Mouse (Mus musculus) hindbrain, embryonic 16.5 days (tissue): Measurements from ENCODE around the gene Gm47996. TPM values are rescaled to one million over a fixed set of nuclear protein-coding genes. Genes with fewer than 3 reads are reported as not detected.
"Not testable (repeated sequence)": the region's sequence is repeated elsewhere in the genome, so short reads cannot be mapped to it uniquely, and the experiment has no call there.

Experiments
- ATAC-seq: fragments of 200-750 bp; cut with Nextera tagmentation; 2 replicates; pipeline ENCODE4 v1.8.0; 2017; ENCODE audit warnings: moderate TSS enrichment, moderate library complexity
- H3K27ac ChIP-seq: fragments of 300-500 bp; sonication (generic); 2 replicates; pipeline ENCODE4 v1.5.1; 2014; ENCODE audit warnings: low read depth, mild to moderate bottlenecking, control low read depth, low read length, moderate library complexity
- H3K27me3 ChIP-seq: fragments of 300-500 bp; sonication (generic); replicated peaks from 2 replicates; pipeline ENCODE4 v1.6.1; 2014; ENCODE audit warnings: low read length; ENCODE audit not compliant: control insufficient read depth, insufficient read depth
- H3K36me3 ChIP-seq: fragments of 300-500 bp; sonication (generic); 2 replicates; pipeline ENCODE4 v1.6.1; 2014; ENCODE audit warnings: mild to moderate bottlenecking, low read length, moderate library complexity, mixed read lengths; ENCODE audit not compliant: control insufficient read depth, insufficient read depth
- H3K4me1 ChIP-seq: fragments of 300-500 bp; sonication (generic); 2 replicates; pipeline ENCODE4 v1.6.1; 2014; ENCODE audit warnings: low read depth, low read length; ENCODE audit not compliant: control insufficient read depth, insufficient read depth
- H3K4me2 ChIP-seq: fragments of 300-500 bp; sonication (generic); 2 replicates; pipeline ENCODE4 v1.6.1; 2014; ENCODE audit warnings: mild to moderate bottlenecking, low read length, control low read depth, moderate library complexity
- H3K4me3 ChIP-seq: fragments of 300-500 bp; sonication (generic); 2 replicates; pipeline ENCODE4 v1.5.1; 2014; ENCODE audit warnings: mild to moderate bottlenecking, low read length, control low read depth, moderate library complexity
- H3K9ac ChIP-seq: fragments of 300-500 bp; sonication (generic); 2 replicates; pipeline ENCODE4 v1.6.1; 2014; ENCODE audit warnings: low read depth, mild to moderate bottlenecking, control low read depth, low read length, moderate library complexity
- H3K9me3 ChIP-seq: fragments of 300-500 bp; sonication (generic); 2 replicates; pipeline ENCODE4 v1.6.1; 2014; ENCODE audit warnings: mild to moderate bottlenecking, low read length, moderate library complexity; ENCODE audit not compliant: control insufficient read depth
- WGBS: fragments of 180-500 bp; shearing (Covaris S2); extraction: QIAGEN DNeasy Blood & Tissue Kit; methylation state at CpG from one replicate; pipeline ENCODE4 v1.1.7; 2014; 5-methylcytosine and 5-hydroxymethylcytosine counted together
- polyA plus RNA-seq: library from polyadenylated mRNA; unstranded; fragments of >200 nt; fragmentation: Nextera tagmentation; extraction: Ambion mirVana; gene quantifications from 2 replicates; pipeline ENCODE4 v1.2.1, GENCODE M21; 2015

Gene Gm47996
- polyA plus RNA-seq, 1 experiment from 2014 or later, result not detected

DNA sequence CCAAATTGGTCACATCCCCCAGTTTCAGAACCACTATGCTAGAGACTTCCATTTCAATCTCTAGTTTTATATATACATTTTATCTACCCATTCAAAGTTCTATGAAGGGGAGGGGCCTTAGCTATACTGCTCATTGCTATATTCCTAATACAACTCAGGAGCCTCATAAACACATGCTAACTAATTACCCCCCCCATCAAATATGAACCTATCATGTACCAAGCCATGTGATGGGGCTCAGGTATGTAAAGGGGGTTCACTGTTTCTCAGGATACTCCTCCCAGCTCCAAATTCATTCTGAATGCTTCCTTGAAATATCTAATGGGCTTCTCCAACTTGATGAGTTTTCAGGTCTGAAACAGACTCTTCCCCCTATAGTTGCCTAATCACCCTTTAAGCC, 9.3 kb upstream of the Gm47996 start:
- not testable (repeated sequence) for H3K27me3 ChIP-seq, H3K4me3 ChIP-seq, H3K9me3 ChIP-seq, ATAC-seq, H3K4me1 ChIP-seq, H3K9ac ChIP-seq, H3K36me3 ChIP-seq, H3K4me2 ChIP-seq, H3K27ac ChIP-seq

DNA sequence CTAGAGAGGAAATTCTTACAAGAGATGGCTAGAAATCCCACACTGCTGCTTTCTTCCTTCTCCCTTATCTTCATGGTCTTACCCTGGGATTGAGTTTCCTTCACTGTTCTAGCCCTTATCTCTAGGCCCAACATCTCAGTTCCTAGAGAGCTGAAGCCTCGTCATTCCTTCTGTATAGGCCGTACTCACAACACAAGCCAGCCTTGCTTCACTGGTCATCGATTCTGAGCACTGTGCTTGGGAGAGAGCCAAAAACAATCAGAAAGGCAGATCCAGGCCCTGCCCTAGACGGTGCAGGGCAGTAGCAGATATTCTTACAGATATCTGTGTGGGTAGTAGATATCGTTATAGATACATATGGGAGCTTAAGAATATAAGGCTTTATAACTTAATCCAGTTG, 7.2 kb upstream of the Gm47996 start:
- not testable (repeated sequence) for H3K4me3 ChIP-seq, H3K9me3 ChIP-seq, H3K36me3 ChIP-seq, H3K9ac ChIP-seq, H3K4me2 ChIP-seq, H3K27me3 ChIP-seq, H3K27ac ChIP-seq, H3K4me1 ChIP-seq, ATAC-seq
- WGBS, result 66% methylated on average over 3 of the region's 5 CpGs

DNA sequence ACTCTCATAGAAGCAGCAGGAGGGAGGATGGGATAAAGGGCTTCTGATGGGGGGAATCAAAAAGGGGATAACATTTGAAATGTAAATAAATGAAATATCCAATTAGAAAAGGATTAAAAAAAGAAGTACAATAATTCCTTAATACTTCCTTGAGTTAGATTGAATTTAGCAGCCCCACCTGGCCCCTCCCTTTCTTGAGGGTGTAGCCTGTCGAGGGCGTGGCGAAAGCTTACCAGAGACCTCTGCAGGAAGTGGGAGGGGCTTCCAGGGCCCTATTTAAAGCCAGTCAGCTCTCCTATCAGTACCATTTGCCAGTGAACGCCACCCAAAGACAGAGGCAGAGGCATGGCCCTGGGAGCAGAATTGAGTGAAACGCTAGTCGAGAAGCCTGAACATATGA, 6.1 kb upstream of the Gm47996 start, which contains the start of gene 3110040M04Rik:
3110040M04Rik (plus strand) TSS at position 304 of the 400 bp plus-strand sequence.
- not testable (repeated sequence) for H3K4me3 ChIP-seq, H3K27me3 ChIP-seq, ATAC-seq, H3K27ac ChIP-seq, H3K9ac ChIP-seq, H3K4me2 ChIP-seq, H3K9me3 ChIP-seq, H3K36me3 ChIP-seq, H3K4me1 ChIP-seq
- WGBS, result no CpG with 5 or more reads among the region's 6 CpGs

DNA sequence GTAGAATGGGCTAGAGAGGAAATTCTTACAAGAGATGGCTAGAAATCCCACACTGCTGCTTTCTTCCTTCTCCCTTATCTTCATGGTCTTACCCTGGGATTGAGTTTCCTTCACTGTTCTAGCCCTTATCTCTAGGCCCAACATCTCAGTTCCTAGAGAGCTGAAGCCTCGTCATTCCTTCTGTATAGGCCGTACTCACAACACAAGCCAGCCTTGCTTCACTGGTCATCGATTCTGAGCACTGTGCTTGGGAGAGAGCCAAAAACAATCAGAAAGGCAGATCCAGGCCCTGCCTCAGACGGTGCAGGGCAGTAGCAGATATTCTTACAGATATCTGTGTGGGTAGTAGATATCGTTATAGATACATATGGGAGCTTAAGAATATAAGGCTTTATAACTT, 1.4 kb upstream of the Gm47996 start:
- H3K9ac ChIP-seq, H3K27me3 ChIP-seq, H3K27ac ChIP-seq, H3K4me3 ChIP-seq, ATAC-seq, H3K4me2 ChIP-seq, H3K36me3 ChIP-seq, H3K9me3 ChIP-seq, H3K4me1 ChIP-seq: not testable (repeated sequence)
- WGBS, result 73% methylated on average over 3 of the region's 5 CpGs

DNA sequence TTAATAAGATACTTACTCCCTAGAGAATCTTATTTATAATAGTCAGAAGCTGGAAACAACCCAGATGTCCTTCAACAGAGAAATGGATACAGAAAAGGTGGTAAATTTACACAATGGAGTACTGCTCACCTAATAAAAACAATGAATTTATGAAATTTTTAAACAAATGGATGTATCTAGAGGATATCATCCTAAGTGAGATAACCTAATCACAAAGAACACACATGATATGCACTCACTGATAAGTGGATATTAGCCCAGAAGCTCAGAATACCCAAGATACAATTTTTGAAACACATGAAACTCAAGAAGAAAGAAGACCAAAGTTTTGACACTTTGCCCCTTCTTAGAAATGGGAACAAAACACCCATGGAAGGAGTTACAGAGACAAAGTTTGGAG, 987 bp upstream of the Gm47996 start:
- H3K9me3 ChIP-seq, H3K4me1 ChIP-seq, H3K27me3 ChIP-seq, ATAC-seq, H3K27ac ChIP-seq, H3K4me2 ChIP-seq, H3K4me3 ChIP-seq, H3K36me3 ChIP-seq, H3K9ac ChIP-seq: not testable (repeated sequence)

DNA sequence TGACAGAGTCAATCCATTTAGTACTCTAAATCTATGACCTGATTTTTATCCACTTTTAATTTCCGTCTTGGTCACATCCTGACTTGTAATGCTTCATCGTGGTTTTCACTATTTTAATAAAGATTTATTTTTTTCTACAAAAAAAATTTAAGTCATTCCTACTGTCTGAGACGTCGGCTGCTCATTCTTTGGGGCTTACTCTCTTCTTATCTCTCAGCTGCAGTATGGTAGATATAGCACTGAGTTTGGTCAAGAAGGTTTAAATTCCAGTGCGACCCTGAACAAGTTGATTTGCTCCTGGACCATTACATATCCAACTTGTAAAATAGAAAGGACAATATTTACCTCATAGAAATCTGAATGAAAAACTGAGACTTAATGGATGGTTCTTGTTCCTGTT, 1.7 kb downstream of the Gm47996 start:
- ATAC-seq, H3K9ac ChIP-seq: not testable (repeated sequence)
- WGBS, result 95% methylated on average over 5 of the region's 5 CpGs

DNA sequence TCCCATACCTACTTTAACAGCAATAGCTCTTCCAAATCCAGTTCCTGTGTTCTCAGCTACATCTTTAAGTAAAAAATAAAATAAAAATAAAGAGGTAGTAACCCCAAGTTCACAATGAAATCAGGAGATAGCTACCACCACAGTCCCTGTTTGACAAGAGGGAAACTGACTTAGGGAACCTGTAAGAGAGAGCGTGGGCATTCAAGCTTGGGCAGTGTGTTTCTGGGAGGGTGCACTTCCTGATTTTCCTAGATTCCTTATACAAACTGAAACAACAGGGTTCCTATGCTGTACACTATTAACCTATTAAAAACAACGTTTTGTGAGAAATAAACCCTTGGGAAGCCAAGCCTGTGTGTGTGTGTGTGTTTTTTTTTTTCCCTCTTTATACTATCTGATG, 4.9 kb downstream of the Gm47996 start:
- H3K4me2 ChIP-seq, result no peak overlapping the region
- no peak overlapping the region for H3K27ac ChIP-seq
- WGBS, result 75% methylated on average over 2 of the region's 2 CpGs
- no peak for ATAC-seq
- H3K27me3 ChIP-seq, result no peaks in the 10 kb centered on the region
- H3K4me3 ChIP-seq, result no peak overlapping the region
- H3K4me1 ChIP-seq, result no peaks in the 10 kb centered on the region
- H3K9me3 ChIP-seq, result no peaks in the 10 kb centered on the region
- no peak overlapping the region for H3K9ac ChIP-seq
- no peaks in the 10 kb centered on the region for H3K36me3 ChIP-seq

More for the DNA sequence above, 1.7 kb downstream of the Gm47996 start:
- H3K27me3 ChIP-seq, H3K36me3 ChIP-seq, H3K4me3 ChIP-seq, H3K4me1 ChIP-seq, H3K4me2 ChIP-seq, H3K27ac ChIP-seq, H3K9me3 ChIP-seq: not testable (repeated sequence)

DNA sequence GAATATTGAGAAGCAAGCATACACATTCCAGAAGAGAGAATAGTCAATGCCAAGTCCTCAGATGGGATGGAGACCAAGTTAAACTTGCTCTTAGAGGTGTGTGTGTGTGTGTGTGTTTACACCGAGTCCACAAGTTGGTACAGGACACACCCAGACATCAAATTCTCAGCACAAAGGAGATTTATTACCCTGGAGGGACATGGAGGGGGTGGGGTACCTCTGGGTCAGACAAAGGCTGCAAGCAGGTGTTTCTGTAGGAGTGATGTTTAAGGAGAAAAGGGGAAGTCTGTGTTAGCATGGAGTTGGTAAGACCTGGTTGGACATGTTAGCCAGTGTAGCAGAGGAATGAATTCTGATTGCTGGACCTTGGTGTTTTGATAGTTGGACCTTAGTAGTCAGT, 6.1 kb downstream of the Gm47996 start:
- Histone ChIP-seq H3K27ac (no peak overlapping the region), H3K4me1 (no peaks in the 10 kb centered on the region), H3K36me3 (no peaks in the 10 kb centered on the region), H3K27me3 (no peaks in the 10 kb centered on the region), H3K9me3 (no peaks in the 10 kb centered on the region), H3K4me2 (no peak overlapping the region), H3K4me3 (no peak overlapping the region), H3K9ac (no peak overlapping the region)
- ATAC-seq, result no peak
- WGBS, result 68% methylated on average over 1 of the region's 1 CpGs

DNA sequence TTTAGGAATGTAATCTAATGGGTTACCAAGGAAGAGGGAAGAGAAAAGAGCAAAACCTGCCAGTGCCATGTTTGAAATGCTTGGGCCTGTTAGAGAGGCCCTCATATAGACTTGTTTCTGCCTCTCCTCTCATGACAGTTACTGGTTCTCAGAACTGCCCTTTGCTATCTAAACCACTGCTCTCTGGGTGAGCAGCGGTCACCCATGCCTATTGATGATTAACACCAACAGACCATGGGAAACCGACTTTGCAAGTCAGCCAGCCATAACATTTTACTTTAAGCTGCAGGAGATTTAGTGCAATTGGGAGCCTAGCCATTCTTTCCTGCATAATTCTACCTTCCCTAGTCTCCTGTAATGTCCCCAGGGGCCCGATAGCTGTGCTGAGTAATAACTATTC, 6.5 kb downstream of the Gm47996 start:
- Histone ChIP-seq H3K36me3 (no peaks in the 10 kb centered on the region), H3K4me1 (no peaks in the 10 kb centered on the region), H3K4me3 (no peak overlapping the region), H3K27ac (no peak overlapping the region), H3K9me3 (no peaks in the 10 kb centered on the region), H3K4me2 (no peak overlapping the region), H3K27me3 (no peaks in the 10 kb centered on the region), H3K9ac (no peak overlapping the region)
- WGBS, result 59% methylated on average over 3 of the region's 3 CpGs
- no peak for ATAC-seq

DNA sequence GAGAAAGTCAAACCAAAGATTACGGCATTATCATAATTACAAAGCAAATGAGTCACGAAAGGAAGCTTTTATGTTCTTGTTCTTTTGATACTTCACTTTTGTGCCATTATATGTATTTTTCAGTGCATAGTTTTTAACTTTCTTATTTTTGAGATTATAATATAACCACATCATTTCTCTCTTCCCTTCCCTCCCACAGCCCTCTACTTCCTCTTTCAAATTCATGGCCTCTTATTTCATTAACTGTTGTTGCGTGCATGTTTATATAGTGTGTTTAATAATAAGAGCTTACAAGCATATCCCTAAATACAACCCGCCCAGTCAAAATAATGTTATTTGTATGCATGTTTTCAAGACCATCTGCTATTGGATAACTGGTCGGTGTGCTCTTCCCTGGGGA, 9.1 kb downstream of the Gm47996 start:
- ATAC-seq, result no peak
- Histone ChIP-seq H3K9me3 (no peaks in the 10 kb centered on the region), H3K4me3 (no peak overlapping the region), H3K36me3 (no peaks in the 10 kb centered on the region), H3K4me1 (no peaks in the 10 kb centered on the region), H3K4me2 (no peak overlapping the region), H3K27me3 (no peaks in the 10 kb centered on the region), H3K27ac (no peak overlapping the region), H3K9ac (no peak overlapping the region)
- WGBS, result 93% methylated on average over 5 of the region's 5 CpGs
